Mouse (Mus musculus) embryo, embryonic 10.5 days (tissue): ENCODE measurements around the gene Zfp473.
"Not testable (repeated sequence)": the region's sequence is repeated elsewhere in the genome, so short reads cannot be mapped to it uniquely, and the experiment has no call there.

Experiments
- DNase-seq: peaks from one replicate; pipeline ENCODE4 v3.0.0-alpha.2; 2015; ENCODE audit warnings: low spot score

Gene Zfp473

DNA sequence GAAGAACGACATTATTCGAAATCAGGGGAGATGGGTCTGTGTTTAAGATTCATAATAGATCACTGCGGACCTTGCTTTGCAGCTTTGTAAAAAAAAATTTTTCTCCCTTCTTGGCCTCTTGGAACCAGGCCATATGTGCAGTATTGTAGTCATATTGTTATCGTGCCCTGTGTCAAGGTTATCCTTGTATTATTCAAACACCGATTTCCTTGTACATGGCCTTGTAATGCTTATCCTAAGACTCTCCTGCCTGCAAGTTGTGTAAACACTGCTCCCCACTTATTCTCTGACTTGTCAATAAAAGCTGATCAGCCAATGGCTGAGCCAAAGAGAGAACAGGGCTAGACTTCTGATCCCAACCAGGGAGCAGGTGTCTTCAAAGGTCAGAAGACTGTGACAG lies 28.8 kb downstream of the Zfp473 start:
- DNase-seq, result no peak

- DNase-seq, result no peak
Observed at GRCm38 (mm10) chr7:44709881-44710280, 41.0 kb downstream of the Zfp473 start.

- DNase-seq, result no peak
Observed at GRCm38 (mm10) chr7:44708574-44708973, 42.3 kb downstream of the Zfp473 start, which contains the start of gene Izumo2. Izumo2 (plus strand) TSS chr7:44708742.

DNA sequence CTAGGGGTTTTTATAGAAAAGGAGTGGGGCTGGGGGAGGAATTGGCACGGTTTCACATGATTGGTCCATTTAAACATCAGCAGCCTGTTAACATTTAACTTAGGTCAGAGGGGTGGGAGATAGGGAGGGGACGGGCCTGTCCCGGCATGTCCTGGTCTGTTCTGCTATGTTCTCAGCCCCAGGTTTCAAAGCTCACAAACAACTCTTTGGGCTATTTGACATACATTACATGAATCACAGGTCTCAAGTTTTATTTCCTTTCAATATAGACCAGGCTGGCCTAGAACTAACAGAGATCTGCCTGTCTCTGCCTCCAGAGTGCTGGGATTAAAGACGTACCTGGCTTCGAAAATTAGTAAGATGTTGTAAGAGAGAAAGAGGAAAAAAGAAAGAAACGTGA lies 42.8 kb downstream of the Zfp473 start:
- not testable (repeated sequence) for DNase-seq

GRCm38 (mm10) chr7:44707169-44707675 lies 43.6 kb downstream of the Zfp473 start:
- DNase-seq, result no peak

- no peak for DNase-seq
Observed at GRCm38 (mm10) chr7:44706322-44706721, 44.5 kb downstream of the Zfp473 start.

GRCm38 (mm10) chr7:44705086-44705485 lies 45.8 kb downstream of the Zfp473 start:
- no peak for DNase-seq

GRCm38 (mm10) chr7:44704363-44704762 lies 46.5 kb downstream of the Zfp473 start:
- peak; percentile 52 for DNase-seq

GRCm38 (mm10) chr7:44702985-44703384 lies 47.9 kb downstream of the Zfp473 start:
- DNase-seq, result no peak

DNA sequence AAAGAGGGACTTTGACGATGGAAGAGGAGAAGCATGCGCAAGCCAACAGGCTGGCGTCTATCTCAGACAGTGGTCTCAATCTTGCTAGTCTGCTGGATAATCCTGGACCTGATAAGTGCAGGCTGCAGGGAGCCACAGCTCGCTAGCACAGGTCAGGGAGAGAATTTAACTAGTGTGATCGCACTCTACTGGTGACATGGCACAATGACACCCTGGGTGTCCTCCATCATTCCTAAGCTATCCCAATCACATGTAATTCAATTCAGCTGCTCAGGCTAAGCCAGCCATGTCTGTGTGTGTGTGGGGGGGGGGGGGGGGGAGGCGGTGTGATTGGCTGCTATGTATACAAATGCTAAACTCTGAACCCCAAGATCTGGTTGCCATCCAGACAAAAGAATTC lies 48.9 kb downstream of the Zfp473 start:
- DNase-seq, result peak; percentile 67

DNA sequence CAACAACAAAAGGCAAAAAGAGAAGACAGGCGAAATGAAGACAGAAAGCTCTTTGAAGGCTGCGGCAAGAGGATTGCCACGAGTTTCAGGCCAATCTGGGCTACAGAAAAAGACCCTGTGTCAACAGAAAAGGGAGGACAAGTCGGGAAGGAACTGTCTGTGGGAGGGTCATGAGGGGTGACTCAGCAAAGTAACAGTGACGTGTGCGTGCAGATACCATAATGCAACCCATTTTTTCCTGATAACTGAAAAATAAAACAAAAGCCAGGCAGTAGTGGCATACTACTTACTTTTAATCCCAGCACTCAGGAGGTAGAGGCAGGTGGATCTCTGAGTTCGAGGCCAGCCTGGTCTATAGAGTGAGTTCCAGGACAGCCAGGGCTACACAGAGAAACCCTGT lies 52.9 kb downstream of the Zfp473 start:
- no peak for DNase-seq

DNA sequence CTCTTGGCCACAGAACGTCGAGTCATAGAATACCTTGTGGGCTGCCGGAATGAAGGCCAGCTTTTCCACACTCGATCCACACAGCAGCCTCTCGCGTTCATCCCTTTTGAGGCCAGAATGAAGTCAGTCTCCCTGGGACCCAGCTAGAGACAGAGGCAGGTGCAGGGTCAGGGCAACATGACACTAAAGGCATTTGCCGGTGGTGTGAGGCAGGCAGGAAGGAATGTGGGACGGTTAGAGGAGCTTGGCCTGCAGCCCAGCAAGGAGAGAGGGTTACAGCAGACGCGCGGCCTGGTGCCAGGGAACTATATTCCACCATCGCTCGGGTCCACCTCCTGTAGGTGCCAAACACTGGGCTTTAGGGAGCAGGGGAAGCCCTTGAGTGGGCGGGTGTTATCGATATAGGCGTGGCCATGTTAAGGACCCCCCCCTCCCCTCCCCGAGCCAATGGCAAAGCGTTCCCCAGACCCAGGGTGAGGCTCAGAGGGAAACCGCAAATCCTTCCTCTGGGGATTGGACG lies 53.6 kb downstream of the Zfp473 start:
- DNase-seq, result peak; percentile 30

- DNase-seq, result no peak
Observed at GRCm38 (mm10) chr7:44695223-44695622, 55.6 kb downstream of the Zfp473 start.

DNA sequence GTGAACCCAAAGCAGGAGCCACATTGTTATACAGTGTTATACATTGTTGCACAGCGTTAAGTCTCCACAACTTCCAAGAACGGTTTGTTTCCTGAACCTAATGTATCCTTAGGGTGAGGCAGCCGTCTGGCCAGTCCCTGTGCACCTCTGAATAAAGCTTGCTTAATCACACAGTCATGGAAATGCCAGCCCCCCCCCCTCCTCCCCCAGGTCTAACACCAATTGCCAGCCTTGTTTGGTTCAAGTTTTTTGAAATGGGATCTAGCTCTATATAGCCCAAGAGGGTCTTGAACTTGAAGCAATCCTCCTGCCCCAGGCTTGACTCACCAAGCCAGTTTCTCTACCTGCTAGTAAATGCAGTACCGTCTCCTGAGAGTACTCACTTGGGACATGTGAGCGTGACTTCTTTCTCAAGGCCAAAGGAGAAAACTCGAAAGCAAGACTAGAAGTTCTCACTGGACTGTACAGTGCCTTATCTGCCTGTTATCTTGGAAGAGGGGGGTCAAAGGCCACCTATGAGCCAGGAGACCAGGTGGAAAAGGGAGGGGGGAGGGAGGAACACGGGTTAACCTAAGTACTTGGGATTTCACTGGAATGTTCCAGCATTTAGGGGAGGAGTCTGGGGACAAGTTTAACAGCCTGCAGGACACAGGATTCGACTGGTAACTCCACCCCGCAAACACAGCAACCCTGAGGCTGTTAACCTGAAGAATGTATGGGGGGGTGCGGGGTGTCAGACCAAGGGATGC lies 57.2 kb downstream of the Zfp473 start:
- no peak for DNase-seq

DNA sequence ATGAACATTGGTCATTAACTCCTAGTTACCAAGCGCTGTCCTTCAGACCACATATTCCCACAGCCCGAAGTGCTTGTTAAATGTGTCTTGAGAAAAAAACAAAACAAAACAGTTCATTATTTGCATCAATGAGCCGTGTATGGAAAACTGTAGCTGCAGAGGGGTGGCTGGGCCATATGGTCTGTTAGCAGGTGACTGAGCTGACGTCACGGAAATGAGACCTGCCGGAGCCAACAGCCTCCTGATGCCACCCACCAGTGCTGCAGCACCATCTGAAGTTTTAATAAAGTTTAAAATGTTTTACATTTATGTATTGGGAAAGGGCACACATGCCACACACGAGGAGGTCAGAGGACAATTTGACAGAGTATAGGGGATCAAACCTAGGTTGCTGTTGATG lies 61.5 kb downstream of the Zfp473 start:
- DNase-seq, result no peak

DNA sequence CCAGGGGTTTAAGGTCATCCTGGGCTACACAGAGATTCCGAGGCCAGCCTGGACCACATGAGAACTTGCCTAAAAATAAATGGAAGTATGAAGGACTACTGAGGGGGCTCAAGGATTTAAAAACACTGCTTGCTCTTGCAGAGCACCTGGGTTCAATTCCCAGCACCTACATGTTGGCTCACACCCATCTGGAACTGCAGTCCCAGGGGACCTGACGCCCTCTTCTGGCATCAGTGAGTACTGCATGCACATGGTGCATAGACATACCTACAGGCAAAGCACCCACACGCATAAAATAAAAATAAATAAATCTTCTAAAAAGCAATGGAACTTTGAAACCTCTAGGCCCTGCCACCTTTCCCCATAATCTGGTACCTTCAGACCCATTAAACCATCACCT lies 62.0 kb downstream of the Zfp473 start:
- no peak for DNase-seq

DNA sequence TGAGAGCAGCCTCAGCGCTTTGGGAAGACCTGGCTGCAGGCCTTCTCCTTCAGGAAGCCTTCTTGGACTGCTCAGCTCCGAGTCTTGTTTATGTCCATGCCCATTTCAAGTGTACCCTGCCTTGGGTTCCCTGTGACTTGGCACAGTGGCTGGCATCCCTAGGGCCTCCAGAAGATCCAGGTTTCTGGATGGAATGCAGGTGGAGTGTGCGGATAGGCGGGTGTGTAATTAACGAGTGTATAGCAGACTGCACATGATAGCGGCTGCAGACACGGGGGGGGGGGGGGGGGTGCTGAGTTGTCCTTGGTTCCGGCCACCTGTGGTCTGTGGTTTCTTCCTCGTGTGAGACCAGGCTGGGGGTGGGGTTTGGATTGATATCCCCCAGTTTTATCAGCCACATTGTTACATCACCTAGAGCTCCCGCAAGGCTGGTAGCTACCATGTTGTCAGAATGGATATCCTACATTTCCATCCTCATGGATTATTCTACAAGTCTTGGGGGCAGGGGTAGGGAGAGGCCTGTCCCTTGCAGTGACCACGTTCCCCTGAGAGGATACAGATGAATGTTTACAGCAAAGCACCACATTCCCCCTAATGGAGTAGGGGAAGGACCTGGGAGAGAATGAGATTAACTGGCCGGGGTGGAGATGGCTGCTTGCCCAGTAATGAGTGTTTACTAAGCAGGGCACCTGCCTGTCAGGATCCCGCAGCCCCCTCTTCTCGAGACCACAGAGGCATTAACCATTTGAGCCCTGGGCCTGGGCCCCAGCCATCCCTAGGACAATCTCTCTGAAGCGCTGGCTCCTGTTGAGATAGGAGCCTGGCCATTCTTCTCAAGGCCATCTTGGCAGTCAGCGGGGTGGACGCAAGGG lies 65.1 kb downstream of the Zfp473 start:
- no peak for DNase-seq

DNA sequence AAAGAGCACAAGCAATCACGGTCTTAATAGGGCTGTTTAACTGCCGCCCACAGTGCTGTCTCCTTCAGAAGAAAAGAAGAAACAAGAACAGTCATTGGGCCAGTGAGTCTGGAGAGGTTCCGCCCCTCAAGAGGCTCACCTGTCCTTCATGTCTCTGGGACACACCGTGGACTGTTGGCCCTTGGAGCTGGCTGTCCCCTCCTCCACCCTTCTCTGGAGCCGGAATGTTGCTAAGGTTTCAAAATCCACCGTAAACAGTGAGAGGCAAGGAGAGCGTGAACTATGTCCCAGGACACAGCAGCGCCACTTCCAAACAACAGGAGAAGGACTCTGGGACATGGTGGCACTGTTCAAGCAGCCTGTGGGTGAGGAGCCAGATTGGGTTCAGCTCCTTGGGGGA lies 67.2 kb downstream of the Zfp473 start:
- no peak for DNase-seq
